Mouse (Mus musculus) stomach, postnatal 0 days (tissue): ENCODE measurements around the gene Pawr.

Experiments
- CTCF ChIP-seq: IDR thresholded peaks from 2 replicates; pipeline ENCODE4 v1.5.1; 2016; ENCODE audit warnings: antibody characterized with exemption, low read depth, mild to moderate bottlenecking, moderate library complexity
- EP300 ChIP-seq: optimal IDR thresholded peaks from 2 replicates; pipeline ENCODE3; 2016; ENCODE audit warnings: antibody characterized with exemption

DNA sequence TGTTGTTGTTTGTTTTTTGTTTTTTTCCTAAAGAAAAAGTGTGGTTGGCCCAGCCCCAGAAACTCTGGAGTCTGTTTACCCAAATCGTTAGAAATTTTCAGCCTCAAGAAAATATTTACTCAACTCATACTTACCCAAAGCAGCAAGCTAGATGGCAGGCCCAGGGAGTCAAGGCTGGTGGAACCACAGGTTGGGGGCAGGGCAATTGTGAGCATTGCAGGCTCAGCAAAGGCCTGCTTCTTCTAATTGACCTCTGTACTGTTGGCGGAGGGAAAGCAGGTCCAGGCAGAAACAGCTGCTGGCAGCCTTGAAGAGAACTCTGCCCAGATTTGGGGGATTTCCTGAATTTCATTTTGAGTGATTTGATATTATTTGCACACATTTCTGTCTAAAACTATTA lies 121.6 kb downstream of the Pawr start:
- TF ChIP-seq CTCF = no peak
- TF ChIP-seq EP300 = no peak
